Mouse (Mus musculus) ES-Bruce4 (cell line): Measurements from ENCODE around the gene Borcs8. TPM values are rescaled to one million over a fixed set of nuclear protein-coding genes. Genes with fewer than 3 reads are reported as not detected.

Experiments used
- H3K27ac ChIP-seq: 2 replicates; pipeline ENCODE4 v1.5.1; 2012; ENCODE audit warnings: low read length, inconsistent platforms; ENCODE audit not compliant: insufficient read depth
- H3K27me3 ChIP-seq: 2 replicates; pipeline ENCODE4 v1.6.1; 2012; ENCODE audit warnings: mild to moderate bottlenecking, low read length, inconsistent platforms; ENCODE audit not compliant: control insufficient read depth, poor library complexity, insufficient read depth, severe bottlenecking
- H3K36me3 ChIP-seq: 2 replicates; pipeline ENCODE4 v1.6.1; 2012; ENCODE audit warnings: inconsistent platforms, mild to moderate bottlenecking, low read length, moderate library complexity; ENCODE audit not compliant: control insufficient read depth, poor library complexity, insufficient read depth, severe bottlenecking
- H3K4me1 ChIP-seq: one replicate; pipeline ENCODE4 v1.8.1; 2011; ENCODE audit warnings: low read length; ENCODE audit not compliant: control insufficient read depth, insufficient read depth
- H3K4me3 ChIP-seq: 2 replicates; pipeline ENCODE4 v1.5.1; 2011; ENCODE audit warnings: low read depth, mild to moderate bottlenecking, low read length
- H3K9ac ChIP-seq: 2 replicates; pipeline ENCODE4 v1.6.1; 2012; ENCODE audit warnings: low read depth, mild to moderate bottlenecking, inconsistent platforms; ENCODE audit not compliant: poor library complexity, severe bottlenecking
- H3K9me3 ChIP-seq: replicated peaks from 2 replicates; pipeline ENCODE4 v1.6.1; 2012; ENCODE audit warnings: mild to moderate bottlenecking, low read length, inconsistent platforms; ENCODE audit not compliant: control insufficient read depth, poor library complexity, insufficient read depth, severe bottlenecking
- CTCF ChIP-seq: IDR thresholded peaks from one replicate; pipeline ENCODE4 v1.8.1; 2011; ENCODE audit warnings: low read depth, low read length
- EP300 ChIP-seq: IDR thresholded peaks from 2 replicates; pipeline ENCODE4 v1.6.1; 2011; ENCODE audit warnings: low read depth, low read length; ENCODE audit not compliant: insufficient read depth
- POLR2A ChIP-seq: IDR thresholded peaks from one replicate; pipeline ENCODE4 v1.8.1; 2011; ENCODE audit warnings: low read length; ENCODE audit not compliant: insufficient read depth
- polyA plus RNA-seq: library from polyadenylated mRNA; stranded (reverse); fragments of >200 nt; gene quantifications from 2 replicates; pipeline ENCODE4 v1.2.4, GENCODE M21; 2011; ENCODE audit warnings: low read depth; ENCODE audit not compliant: missing spikeins, insufficient read depth, insufficient read length

Gene Borcs8
- polyA plus RNA-seq, 1 experiment = 24.1 TPM

GRCm38 (mm10) chr8:70130066-70130465, 9.2 kb upstream of the Borcs8 start:
- TF ChIP-seq EP300 = no peak
- Histone ChIP-seq H3K4me3 (peak overlapping the region; percentile 23; the same call in 1 of the 2 replicates), H3K9ac (peak overlapping the region; percentile 89), H3K27me3 (no peaks in the 10 kb centered on the region), H3K36me3 (peaks cover 23% of the 10 kb centered on the region), H3K27ac (peak overlapping the region; percentile 70), H3K9me3 (no peaks in the 10 kb centered on the region), H3K4me1 (peaks cover 6% of the 10 kb centered on the region)

DNA sequence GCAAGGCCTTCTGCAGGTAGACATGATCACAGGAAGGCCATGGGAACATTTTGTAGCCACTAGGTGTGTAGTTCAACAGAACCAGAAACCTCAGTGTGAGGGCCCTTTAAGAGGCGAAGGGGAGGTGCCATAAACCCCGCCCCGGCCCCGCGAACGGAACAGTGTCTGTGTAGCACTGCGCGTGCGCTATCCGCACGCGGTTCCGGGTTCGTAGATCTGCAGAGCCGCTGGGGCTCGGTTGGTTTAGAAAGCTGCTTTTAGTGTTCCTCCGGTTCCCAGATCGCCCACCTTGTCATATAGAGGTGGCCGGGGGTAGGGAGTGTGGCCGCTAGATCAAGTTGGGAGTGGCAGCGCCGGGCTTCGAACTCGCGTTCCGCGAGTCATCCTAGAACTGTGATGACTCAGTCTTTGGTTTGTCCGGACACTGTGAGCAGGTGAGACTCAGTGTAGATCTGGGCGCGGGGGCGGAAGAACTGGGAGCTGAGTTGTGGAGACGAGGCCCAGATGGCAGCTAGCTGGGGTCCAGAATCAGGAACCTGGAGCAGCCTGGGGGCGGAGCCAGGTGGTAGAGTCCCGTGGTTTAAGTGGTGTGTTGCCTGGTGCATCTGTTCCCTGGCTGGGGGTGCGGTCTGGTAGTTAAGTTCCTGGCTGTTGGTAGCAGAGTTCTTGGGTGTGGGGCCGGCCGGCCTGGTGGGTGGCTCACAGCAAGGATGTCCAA, 8.0 kb upstream of the Borcs8 start, which contains the start of gene Nr2c2ap:
Gene Nr2c2ap, plus strand, starts transcription at position 168 of the 718 bp plus-strand sequence.
- Histone ChIP-seq H3K27me3 (no peaks in the 10 kb centered on the region), H3K4me1 (peaks cover 6% of the 10 kb centered on the region), H3K36me3 (peaks cover 29% of the 10 kb centered on the region), H3K4me3 (peak within 1 kb of the TSS; percentile 93), H3K9me3 (no peaks in the 10 kb centered on the region), H3K9ac (peak within 1 kb of the TSS; percentile 89), H3K27ac (peak within 1 kb of the TSS; percentile 85)
- TF ChIP-seq POLR2A (no peak), EP300 (0 out of 2 replicates have a peak, but pooled peaks have one; percentile 44)

DNA sequence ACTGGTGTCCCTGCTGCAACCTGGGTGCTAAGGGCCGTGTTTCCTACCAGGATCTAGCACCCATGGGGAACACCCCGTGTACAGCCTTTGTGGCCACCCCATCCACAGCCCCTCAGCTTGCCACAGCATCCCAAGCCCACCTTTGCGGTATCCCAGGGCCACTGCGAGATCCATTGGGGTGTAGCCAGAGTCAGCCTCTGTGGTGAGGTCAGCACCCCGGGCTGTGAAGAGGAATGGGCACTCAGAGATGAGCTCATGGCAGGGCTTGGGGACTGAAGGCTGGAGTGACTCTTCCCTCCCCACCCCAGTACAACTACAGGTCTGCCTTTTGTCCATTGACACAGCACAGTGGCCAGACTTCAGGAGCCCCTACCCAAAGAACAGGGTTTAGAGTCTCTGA, 5.2 kb upstream of the Borcs8 start:
- Histone ChIP-seq H3K9me3 (no peaks in the 10 kb centered on the region), H3K27ac (no peak overlapping the region), H3K9ac (no peak overlapping the region), H3K27me3 (no peaks in the 10 kb centered on the region), H3K4me3 (no peak overlapping the region), H3K36me3 (peaks cover 29% of the 10 kb centered on the region), H3K4me1 (peaks cover 6% of the 10 kb centered on the region)
- TF ChIP-seq POLR2A (no peak), EP300 (no peak), CTCF (no peak)

GRCm38 (mm10) chr8:70134931-70135330, 4.4 kb upstream of the Borcs8 start:
- no peaks in the 10 kb centered on the region for H3K27me3 ChIP-seq
- peaks cover 29% of the 10 kb centered on the region for H3K36me3 ChIP-seq
- no peak overlapping the region for H3K9ac ChIP-seq
- H3K4me3 ChIP-seq = no peak overlapping the region
- no peak for TF ChIP-seq POLR2A
- H3K4me1 ChIP-seq = peaks cover 3% of the 10 kb centered on the region
- H3K9me3 ChIP-seq = no peaks in the 10 kb centered on the region
- no peak overlapping the region for H3K27ac ChIP-seq

DNA sequence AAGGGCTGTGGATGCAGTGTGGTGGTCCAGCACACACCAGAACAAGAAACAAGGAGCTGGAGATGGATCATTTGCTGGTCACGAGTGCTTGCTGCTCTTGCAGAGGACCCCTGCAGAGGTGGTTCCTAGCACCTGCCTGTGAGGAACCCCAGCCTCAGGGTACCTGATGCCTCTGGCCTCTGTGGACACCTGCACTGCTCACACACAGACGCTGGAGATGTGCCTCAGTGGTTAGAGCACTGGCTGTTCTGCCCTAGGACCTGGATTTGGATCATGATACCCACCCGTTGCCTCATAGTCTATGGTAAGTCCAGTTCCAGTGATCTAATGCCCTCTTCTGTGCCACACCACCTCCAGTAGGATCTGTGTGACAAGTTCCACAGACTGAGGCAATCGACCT, 2.7 kb upstream of the Borcs8 start:
- H3K9ac ChIP-seq = no peak overlapping the region

DNA sequence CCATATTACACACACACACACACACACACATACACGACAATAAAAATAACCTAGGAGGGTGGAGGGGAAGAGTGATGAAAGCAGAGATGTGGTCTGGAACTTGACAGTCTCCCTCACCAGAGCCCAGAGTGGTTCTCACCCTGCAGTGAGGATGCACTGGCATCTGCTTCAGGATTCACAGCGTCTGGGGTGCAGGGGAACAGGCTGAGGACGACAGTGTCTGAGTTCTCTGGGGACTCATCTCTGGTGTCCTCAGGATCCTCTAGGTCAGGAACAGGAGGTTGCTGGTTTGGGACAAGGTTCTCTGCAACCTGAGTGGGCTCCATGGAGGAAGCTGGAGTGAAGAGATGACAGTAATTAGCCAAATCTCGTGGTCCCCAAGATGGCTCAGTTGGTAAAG, 1.4 kb upstream of the Borcs8 start:
- peaks cover 5% of the 10 kb centered on the region for H3K4me1 ChIP-seq
- TF ChIP-seq CTCF = no peak
- TF ChIP-seq EP300 = no peak
- no peak for TF ChIP-seq POLR2A
- H3K9ac ChIP-seq = 0 out of 2 replicates have a peak overlapping the region, but pooled peaks have one; percentile 72
- H3K9me3 ChIP-seq = no peaks in the 10 kb centered on the region
- H3K36me3 ChIP-seq = peaks cover 28% of the 10 kb centered on the region
- no peak overlapping the region for H3K4me3 ChIP-seq
- H3K27ac ChIP-seq = no peak overlapping the region
- H3K27me3 ChIP-seq = no peaks in the 10 kb centered on the region

More for the DNA sequence above, 2.7 kb upstream of the Borcs8 start:
- Histone ChIP-seq H3K4me1 (peaks cover 5% of the 10 kb centered on the region), H3K36me3 (peaks cover 29% of the 10 kb centered on the region), H3K9me3 (no peaks in the 10 kb centered on the region), H3K4me3 (no peak overlapping the region), H3K27ac (no peak overlapping the region), H3K27me3 (no peaks in the 10 kb centered on the region)
- TF ChIP-seq POLR2A (no peak), CTCF (no peak), EP300 (no peak)
